Mouse (Mus musculus) embryo, embryonic 10 days (tissue): ENCODE data around the gene BC048671.

ENCODE experiments used
- DNase-seq: peaks from one replicate; pipeline ENCODE4 v3.0.0-alpha.2; 2015; ENCODE audit warnings: low spot score

Gene BC048671

DNA sequence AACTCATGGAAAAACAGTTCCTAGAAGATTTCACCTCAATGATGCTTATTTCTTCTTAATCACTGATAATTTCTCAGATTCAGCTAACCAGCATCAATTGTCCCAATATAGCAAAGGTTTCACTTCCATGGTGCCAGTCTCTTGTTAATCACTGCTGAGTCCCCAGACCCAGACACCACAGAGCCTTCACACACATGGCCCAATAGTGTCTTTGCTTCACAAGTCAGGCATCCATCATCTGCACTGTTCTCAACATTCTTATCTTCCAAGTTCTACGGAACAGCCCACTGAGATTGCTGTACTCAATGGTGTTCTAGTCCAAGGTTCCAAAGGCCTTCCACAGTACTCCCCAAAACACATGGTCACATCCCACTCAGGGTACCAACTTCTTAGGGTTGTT lies at the start of gene BC048671:
TSS of gene BC048671 (plus strand) at position 301 of the 400 bp plus-strand sequence.
- no peak for DNase-seq

DNA sequence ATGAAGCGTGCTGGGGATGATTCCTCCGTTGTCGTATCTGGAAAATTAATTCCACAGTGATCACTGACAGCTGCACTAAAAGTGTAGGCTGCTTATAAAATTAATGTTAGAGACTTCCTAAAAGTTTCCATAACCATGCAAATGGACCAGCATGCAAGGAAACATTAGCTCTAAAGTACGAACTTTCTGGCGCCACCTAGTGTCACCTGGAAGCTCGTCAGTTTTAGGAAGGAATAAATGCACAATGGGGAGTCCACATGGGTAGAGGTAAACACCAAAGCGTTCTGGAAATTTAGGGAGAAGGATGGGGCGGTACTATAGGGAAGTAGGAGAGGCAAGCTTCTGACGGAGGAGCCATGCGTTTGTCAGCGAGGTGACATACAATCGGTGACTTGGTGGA lies 12.8 kb upstream of the BC048671 start:
- peak; percentile 13 for DNase-seq

DNA sequence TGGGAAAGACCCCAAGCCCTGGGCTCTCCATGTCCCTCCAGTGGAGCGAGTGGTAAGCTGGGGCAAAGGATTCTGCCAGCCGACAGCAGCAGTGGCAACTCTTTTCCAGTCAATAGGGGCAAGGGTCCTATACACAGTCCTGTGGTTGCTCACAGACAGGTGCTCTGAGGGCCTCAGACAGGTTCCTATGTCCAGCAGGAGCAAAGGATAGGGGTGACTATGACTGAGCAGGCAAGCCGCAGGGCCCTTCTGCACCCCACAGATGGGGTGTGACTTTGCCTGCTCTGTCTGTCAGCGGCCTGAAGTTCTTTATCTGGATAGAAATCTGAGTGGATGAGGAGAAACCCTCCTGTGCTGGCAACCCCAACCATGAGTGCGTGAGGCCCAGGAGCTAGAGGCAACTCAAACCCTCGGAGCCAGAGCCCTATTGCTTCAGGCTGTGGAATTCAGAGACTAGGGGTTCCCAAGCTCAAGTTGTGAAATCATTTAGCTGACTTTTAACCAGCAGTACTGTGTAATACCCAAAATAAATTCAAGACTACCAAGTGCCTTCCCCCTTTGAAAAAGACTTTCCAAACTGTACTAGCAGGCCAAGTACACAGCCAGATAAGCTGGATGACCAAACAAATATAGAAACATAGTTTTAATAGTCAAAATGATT lies 5.4 kb downstream of the BC048671 start:
- no peak for DNase-seq

DNA sequence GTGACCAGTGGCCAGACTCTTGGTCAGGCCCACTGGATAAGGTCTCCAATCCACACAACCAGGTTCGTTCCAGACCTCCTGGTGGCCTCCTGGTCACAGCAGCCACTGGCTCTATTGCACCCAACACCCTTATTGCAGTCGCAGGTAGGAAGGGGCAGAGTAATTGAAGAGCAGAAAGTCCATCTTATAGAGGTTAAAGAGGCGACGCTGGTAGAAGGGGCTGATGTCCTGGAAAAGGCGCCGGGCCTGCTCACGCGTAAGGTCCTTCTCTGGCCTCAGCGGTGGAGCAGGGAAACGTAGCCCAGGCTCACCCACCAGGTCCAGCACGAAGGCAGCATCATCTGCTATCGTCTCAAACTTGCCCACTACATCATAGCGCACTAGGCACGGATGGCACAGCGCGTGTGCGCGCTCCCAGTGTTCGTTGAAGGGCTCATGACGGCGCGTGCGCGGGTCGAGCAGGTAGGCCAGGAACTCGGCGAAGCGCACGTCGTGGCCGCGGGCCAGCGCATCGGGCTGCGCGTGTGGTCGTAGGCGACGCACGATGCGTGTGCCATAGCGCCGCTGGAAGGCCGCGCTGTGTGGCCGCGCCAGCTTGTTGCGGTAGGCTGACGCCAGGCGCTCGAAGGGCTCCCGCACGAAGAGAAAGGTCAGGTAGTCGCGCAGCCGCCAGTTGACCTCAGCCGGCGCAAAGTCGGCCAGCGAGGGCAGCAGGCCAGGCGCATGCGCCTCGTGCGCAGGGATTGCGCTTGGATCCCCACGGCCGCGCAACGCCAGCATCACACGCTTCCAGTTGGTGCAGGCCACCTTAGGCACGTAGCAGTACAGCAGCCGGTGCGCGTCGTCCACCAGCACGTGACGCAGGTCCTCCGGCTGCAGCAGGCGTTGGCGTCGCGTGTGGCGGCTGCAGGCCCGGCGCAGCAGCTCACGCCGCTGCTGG lies 8.1 kb downstream of the BC048671 start:
- DNase-seq: no peak

DNA sequence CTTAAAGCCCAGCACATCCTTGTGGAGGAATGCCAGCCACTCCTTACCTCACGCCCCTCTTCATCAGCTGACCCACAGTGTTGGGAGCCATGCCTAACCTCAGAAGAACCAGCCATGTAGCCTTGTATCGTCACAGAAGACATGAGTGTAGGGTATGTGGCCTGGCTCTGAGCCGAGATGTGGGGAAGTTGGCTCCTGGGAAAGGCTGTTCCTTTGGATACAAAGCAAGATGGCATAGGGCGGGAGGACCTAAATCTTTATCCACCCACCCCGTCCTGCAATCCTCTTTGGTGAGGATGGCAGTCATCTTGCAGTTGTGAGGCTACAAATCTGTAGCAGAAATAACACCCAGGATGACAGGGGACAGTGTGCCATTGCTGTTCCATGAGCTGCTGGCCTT lies 14.9 kb downstream of the BC048671 start:
- no peak for DNase-seq

DNA sequence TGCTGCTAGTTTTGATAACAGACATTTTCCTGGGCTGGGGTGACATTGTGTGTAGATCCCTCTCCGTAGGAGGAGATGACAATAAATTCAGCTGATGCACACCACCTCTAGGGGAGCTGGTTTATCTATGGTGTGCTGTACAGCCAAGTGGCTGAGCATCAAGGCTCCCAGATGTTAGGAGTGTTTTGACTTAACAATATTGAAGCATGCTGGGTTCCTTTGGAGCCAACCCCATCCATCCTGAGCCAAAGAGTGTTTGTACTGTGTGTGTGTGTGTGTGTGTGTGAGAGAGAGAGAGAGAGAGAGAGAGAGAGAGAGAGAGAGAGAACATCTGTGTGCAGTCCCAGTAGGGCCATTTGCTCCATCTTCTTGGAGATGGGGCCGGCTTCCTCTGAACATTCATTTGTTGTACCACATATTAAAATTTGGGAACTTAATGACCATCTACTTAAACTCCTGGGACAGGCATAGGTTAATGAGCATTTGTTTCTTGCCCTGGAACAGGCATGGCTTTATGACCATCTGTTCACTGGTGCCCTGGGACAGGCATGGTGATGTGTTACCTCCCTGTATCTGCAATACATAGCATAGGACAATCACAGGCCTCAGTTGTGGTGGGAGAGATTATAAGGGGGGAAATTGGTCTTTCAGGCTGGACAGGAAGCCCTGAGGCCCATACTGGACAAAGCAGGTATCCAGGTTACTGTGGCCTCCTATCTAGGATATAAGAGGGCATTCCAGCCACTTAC lies 16.7 kb downstream of the BC048671 start:
- DNase-seq: no peak

DNA sequence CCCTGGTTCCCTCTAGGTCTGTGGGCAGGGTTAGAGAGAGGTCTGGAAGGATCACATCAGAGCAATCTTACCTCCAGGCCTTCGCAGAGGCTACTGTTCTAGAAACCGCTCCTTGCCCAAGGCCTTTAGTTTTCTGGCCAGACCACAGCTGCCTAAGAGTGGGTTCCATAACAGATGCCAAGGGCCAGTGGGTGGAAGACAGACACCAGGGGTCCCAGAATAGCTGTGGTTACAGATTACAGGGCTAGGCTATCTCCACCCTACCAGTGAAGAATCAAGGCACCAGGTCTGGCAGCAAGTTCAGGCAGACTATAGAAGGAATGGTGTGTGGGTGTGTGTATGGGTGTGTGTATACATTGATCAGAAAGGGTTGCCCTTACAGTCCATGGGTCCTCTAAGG lies 18.0 kb downstream of the BC048671 start:
- DNase-seq: no peak

DNA sequence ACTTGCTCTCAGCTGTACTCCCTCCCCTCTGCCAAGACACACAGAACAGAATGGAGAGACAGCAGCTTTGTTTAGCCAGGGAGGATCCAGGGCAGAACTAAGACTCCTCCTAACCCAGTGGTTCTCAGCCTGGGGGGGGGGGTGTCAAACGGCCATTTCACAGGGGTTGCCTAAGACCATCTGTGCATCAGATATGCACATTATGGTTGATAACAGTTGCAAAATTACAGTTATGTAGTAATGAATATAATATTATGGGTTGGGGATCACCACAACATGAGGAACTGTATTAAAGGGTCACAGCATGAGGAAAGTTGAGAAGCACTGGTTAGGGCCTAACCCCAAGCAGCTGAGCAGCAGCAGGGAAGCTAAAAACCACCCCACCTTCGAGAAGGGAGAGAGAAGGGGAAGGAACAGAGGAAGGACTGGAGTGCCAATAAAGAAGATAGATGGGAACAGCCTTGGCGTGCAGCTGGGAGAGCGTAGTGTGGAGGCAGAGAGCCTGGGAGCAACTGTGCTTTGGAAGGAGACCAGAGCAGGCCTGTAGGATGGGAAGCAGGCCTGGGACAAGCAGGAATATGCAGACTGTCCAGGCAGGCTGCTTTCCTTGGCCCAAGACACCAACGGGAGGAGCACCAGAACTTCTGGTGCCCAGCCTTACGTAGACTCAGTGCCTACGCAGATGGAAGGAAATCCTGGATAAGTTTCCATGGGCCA lies 18.6 kb downstream of the BC048671 start:
- no peak for DNase-seq

DNA sequence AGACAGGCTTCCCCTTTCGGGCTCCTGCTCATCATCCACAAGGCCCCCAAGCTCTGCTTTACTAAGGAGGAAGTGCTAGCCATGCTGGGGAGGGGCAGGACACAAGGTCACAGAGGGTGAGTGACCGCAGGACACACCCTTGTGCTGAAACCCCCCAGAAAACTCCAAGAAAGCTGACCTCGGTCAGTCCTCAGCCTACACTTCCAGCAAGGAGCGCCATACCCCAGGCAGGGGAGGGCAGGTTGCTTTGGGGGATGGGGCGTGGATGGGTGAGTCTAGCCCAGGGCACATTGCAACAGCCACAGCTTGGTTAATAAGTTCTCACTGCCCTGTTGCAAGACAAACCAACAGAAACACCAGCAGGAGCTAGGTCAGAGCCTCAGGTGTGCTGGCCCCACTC lies 19.4 kb downstream of the BC048671 start:
- DNase-seq: no peak

DNA sequence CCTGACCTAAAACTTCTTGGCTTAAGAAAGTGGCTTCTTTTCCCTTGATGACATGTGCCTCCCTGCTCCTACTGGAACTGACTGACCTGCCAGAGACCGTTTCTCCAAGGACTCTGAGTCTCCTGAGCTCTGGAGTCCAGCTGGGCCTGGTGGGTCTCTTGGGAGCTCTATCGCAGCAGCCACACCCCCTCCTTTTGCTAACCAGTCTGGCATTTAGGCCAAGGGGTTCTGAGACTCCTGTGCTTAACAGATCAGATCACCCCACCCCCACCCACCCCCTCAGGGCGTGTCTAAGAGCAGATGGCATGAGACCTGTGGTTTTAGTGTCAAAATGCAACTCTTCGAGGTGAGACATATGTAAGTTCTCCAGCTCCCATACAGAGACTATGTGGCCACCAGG lies 20.8 kb downstream of the BC048671 start:
- no peak for DNase-seq

DNA sequence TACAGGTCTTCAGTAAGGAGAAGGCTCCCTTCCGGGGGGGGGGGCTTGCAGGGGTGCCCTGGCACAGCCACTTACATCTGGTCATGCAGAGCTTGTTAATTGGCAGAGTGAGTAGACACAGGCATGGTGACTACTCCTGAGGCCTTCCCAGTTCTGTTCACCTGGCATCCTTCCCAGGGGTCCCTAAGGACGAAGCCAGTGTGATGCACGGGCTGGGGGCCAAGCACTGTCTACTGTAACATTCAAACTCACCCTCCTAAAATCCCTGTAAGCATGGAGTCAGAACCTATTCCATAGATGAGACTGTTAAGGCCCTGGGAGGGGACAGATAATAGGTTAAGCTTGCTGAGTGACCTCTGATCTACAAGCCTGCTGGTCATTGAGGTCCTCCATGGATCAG lies 23.0 kb downstream of the BC048671 start:
- DNase-seq: no peak

DNA sequence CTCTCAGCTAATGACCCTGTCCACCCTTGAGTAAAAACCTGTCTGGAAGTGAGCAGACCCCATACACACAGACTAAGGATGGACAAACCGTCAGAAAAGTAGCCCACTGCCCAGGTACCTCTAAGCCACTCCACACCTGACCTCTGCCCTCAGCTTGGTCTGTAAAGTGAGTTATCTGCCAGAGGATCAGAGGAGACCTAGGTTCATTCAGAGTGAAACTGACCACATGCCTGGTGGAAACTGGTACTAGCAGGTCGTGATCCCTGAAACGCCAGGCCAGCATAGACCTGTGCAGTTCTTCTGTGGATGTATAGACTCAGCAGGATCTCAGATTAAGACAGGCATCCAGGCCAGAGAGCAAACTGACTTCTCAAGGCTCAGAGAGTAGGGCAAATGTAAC lies 23.4 kb downstream of the BC048671 start:
- DNase-seq: no peak

DNA sequence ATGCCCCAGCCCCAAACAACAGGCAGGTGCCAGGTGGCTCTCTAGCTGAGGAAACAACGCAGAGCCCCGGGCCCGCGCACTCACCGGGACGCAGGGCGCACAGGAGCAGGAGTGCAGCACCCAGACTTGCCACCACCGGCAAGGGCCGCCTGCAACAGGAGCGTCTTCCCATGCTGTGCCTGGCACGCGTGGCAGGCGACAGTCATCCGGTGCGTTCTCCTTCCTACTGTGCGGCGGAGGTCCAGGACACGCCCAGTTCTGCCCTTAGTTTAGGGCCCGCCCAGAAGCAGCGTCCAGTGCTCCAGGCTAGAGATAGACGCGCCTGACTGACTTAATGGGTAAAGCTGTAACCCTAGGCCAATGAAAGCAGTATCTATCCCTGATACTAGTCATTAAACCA lies 24.0 kb downstream of the BC048671 start, which contains the start of gene Chst13:
TSS of gene Chst13 (minus strand) at position 195 of the 400 bp plus-strand sequence.
- DNase-seq: peak; percentile 46

DNA sequence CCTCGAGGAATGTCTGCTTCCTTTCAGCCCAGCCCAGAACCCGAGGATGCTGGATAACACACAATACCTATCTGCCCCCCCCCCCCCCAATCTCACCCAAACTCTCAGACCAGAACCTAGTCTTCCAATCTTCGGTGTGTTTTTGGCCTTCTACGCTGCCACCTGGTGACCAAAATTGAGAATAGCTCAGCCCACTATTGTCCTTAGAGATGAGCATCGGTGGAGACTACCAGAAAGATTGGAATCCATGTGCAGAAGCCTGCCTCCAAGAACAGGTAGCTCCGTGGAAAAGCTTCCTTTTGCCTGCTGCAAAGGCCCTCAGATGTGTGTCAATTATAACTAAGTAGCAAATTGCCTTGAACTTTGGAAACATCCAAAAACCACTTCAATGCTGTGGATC lies 26.7 kb downstream of the BC048671 start:
- DNase-seq: peak; percentile 40

DNA sequence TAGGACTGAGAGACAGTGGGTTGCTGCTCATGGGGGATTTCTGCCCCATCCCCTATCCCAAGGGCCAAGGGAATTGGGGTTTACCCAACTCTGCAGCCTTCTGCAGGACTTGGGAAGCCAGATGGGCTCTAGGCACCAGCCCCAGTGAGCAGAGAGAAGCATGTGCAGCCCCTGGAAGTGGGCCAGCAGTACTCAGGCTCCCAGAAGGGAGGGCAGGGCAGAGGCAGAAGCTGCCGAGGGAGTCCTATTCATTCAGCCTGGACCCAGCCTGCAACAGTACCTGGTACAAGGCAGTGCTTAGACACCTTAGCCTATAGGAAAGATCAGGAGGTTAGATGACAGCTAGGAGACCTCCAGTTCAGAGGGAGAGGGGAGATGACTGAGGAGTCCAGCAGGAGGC lies 28.9 kb downstream of the BC048671 start:
- DNase-seq: no peak

DNA sequence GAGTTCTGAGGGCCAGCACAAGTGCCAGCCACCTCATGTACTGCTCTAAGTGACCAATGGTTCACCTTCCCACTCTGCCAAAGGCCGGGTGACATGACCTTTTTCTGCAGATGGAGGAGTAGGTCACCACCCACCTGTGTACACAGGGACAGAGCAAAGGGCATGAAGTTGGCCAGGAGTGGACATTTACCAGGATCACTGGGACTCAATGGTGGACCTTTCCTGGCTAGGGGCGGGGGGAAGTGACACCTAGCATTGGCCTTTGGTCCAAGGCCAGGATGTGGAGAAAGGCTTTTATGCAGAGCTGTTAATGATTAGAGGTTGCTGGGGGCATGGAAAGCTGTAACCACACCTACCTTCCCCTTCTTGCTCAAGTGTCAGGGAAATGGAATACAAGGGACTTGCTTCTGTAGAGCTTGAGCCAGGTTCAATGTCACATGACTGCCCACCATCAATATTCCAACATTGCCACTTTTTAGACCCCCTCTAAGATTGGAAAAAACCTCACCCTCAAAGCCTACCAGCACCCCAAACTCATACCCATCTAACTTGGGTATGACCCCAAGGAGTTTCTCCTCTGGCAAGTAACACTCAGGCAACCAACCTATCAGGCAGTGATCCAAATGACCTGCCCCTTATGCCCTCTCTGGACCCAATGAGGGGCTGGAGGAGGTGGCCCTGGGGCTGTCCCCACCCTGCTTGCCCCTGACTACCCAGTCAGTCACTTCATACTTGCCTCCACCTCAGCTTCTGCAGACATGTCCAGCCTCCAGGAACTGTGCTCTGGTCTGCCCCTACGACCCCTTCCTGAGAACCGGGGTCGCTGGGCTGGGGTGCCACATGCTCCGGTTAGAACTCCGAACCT lies 31.8 kb downstream of the BC048671 start, which contains the start of gene Uroc1:
TSS of gene Uroc1 (plus strand) at position 724 of the 865 bp plus-strand sequence.
- DNase-seq: no peak

DNA sequence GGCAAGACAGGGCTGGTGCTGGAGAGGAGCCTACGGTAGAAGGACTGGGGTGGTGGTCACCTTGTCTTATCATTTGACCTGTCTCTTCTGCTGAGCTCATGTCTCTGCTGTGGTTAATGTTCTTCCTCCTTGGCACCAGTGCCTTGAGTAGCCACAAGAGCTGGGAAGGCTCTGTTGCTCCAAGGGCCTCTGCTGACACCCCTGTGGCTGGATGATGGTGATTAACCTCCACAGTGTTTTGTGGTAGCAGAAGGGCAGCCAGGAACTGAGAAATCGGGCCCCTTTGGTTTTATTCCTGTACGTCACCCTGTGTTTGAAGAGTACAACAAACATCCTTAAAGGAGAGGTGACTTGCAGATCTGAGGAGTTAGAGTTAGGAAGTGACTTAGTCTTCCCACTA lies 33.2 kb downstream of the BC048671 start:
- no peak for DNase-seq

DNA sequence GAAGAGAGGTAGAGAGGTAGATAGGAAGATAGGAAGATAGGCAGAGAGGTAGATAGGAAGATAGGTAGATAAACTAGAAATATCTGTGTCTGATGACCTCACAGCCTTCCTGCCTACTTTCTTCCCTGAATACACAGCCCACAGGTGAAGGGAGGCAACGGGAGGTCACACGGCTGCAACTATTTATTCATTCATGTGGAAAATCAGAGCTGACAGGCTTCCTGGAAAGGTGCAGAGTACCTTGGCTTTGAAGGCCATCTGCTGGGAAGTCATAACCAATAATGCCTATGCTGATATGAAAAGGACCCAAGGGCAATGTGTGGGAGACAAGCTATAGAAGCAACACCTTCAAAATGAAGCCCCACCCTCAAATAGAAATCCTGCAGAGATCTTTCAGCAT lies 41.3 kb downstream of the BC048671 start:
- DNase-seq: no peak

DNA sequence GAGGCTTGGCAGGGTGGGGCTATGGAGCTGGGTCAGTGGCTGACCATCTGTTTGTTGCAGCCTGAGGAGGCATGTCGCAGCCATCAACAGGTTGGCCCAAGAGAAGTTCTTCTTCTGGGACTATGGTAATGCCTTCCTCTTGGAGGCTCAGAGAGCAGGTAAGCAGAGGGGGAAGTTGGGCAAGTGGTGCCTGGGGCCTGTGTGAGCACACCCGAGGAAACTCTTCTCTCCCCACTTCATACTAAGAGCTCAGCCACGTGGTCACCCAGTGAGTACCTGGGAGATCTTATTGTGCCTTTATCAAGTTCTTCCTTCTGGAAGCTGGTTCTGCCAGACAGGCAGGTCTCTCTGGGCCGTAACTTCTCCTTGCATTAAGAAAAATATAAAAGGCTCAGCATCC lies 46.2 kb downstream of the BC048671 start:
- DNase-seq: no peak

DNA sequence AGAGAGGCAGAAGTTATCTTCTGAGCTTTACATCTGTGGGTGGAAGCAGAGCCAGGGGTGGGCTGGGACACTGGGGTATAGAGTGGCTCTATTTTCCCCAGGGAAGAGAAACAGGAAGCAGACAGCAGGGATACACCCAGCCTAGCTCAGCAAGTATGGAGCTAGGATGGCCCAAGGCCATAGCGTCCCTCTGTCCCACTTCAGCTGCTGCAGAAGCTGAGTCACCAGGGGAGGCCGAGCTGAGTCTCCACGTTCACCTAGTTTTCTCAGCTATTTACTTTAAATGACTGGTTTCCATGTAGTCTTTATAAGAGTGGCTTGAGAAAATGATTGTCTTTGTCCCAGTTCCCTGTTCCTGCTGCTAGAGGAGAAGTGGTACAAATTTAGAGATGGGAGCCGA lies 47.5 kb downstream of the BC048671 start:
- DNase-seq: no peak

DNA sequence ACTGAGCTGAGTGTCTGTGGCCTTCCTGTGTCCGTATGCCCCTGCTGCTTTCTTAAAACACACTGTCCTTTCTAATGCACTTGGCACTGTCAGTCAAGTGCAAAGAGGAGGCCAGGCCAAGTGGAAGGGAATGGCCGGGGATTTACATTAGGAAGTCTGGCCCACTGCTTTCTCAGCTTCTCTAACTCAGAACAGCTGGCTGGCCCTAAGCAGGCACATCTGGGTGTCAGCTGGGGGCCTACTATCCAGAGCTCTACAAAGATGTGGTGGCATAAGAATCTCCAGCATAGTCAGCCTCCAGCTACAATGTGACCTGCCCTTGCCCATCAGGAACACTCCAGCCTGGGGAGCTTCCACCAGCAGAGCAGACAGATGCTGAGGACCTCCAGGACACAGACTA lies 49.0 kb downstream of the BC048671 start:
- DNase-seq: no peak
